Mouse (Mus musculus): Measurements from ENCODE around the gene Timd2. TPM values are rescaled to one million over a fixed set of nuclear protein-coding genes. Genes with fewer than 3 reads are reported as not detected.
"Not testable (repeated sequence)": the region's sequence is repeated elsewhere in the genome, so short reads cannot be mapped to it uniquely, and the experiment has no call there.

Timd2 gene
- polyA plus RNA-seq, 2 experiments: 31.1 to 39.3 TPM

DNA sequence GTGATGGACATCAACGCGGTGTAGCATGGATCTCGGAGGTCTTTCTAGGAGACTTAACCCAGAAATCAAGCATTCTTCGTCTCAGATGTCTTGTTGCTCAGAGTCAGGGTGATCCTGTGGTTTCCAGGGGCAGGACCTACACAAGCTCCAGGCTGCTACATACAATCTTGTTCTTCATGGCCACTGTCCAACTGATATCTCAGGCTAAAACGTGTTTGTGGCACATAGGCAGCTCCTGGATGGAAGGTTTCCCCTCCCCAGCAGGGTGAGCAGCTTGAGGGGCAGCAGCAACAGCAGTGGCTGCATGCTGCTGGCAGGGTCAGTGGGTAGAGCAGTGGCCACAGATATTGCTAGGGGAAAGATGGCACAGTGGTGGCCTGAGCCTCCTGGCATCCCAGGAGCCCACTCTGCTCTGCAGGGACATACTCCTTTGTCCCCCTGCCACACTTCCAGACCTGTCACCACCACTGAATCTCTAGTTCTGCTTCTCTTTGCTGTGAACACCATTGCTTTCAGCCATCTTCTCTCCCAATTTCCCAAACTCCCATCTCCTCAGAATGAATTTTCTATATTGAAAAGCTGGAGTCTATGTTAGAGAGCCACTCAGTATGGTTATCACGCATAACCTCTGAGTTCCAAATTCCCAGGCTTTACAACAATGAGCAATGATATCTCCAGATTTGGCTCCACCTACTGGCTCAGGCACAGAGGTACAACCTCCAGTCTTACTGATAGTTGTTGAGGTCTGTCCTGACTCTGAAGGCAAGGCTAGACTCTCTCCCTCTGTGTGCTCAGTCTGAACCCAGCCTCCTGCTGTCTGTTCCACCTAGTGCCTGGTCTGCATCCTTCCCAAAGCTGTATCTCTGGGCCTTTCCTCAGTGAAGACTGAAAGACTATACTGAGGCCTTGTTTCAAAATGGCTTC is 41.0 kb downstream of the Timd2 start:
- Histone ChIP-seq H3K4me1 (replicated peaks; ENCODE audit: control insufficient read depth in 2 of 2, insufficient read depth in 2 of 2, low read length in 1 of 2) (peaks cover 0 to 9% of the 10 kb centered on the region in 2 experiments; a peak in 3 of 4 replicates), H3K9ac (replicated peaks) (no peak overlapping the region), H3K27ac (no peak overlapping the region), H3K4me2 (ENCODE audit: low read depth) (no peak overlapping the region), H3K27me3 (ENCODE audit: control insufficient read depth, insufficient read depth, low read length) (no peaks in the 10 kb centered on the region), H3K9me3 (ENCODE audit: control insufficient read depth, low read length) (no peaks in the 10 kb centered on the region), H3K4me3 (ENCODE audit: insufficient read depth in 1 of 2, low read depth in 2 of 2, low read length in 2 of 2) (no peak overlapping the region), H3K36me3 (replicated peaks; ENCODE audit: control insufficient read depth, insufficient read depth, low read depth) (no peaks in the 10 kb centered on the region)
- ATAC-seq (ENCODE audit: insufficient read depth) (peak; percentile 16; the same call in 1 of the 2 replicates), DNase-seq (ENCODE audit: low read depth in 3 of 3, low spot score in 3 of 3) (peak in 1 of 3 experiments; percentile 3)
- 55% methylated on average over 6 of the region's 6 CpGs for WGBS (ENCODE audit: insufficient replicate concordance)
- TF ChIP-seq CTCF (IDR thresholded peaks at IDR 0.05; ENCODE audit: low read depth): peak; percentile 63
- TF ChIP-seq EP300 (IDR thresholded peaks at IDR 0.05; ENCODE audit: low read depth): no peak

DNA sequence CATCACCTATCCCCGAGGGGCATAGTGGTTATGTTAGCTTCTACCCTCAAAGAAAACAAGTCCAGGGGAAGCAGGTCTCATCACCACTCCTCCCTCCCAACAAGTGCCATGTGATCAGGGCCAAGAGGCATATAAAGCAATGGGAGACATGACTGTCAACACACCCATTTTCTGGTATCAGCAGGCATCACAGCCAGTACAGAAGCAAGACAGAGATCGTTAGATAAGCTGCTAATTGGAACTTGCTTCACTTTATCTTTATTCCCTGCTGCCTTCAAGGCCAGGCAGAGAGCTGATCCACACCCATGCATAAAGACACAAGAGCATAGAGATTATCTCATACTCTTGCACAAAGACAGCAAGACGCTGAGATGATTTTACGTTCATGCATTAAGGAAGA is 43.6 kb downstream of the Timd2 start:
- Histone ChIP-seq H3K4me3 (ENCODE audit: insufficient read depth in 1 of 2, low read depth in 2 of 2, low read length in 2 of 2) (no peak overlapping the region), H3K36me3 (replicated peaks; ENCODE audit: control insufficient read depth, insufficient read depth, low read depth) (no peaks in the 10 kb centered on the region), H3K27me3 (ENCODE audit: control insufficient read depth, insufficient read depth, low read length) (no peaks in the 10 kb centered on the region), H3K4me2 (ENCODE audit: low read depth) (no peak overlapping the region; the same call in 1 of the 2 replicates), H3K9me3 (ENCODE audit: control insufficient read depth, low read length) (no peaks in the 10 kb centered on the region), H3K9ac (replicated peaks) (no peak overlapping the region), H3K27ac (no peak overlapping the region), H3K4me1 (replicated peaks; ENCODE audit: control insufficient read depth in 2 of 2, insufficient read depth in 2 of 2, low read length in 1 of 2) (peaks cover 0 to 9% of the 10 kb centered on the region in 2 experiments; a peak in 3 of 4 replicates)
- peak; percentile 89 for ATAC-seq (ENCODE audit: insufficient read depth)
- 20% methylated on average over 4 of the region's 4 CpGs for WGBS (ENCODE audit: insufficient replicate concordance)
- peak in 2 of 3 experiments; percentile 5 to 11 for DNase-seq (ENCODE audit: low read depth in 3 of 3, low spot score in 3 of 3)
- TF ChIP-seq CTCF (IDR thresholded peaks at IDR 0.05; ENCODE audit: low read depth): no peak
- 0 out of 2 replicates have a peak, but pooled peaks have one; percentile 36 for TF ChIP-seq EP300 (IDR thresholded peaks at IDR 0.05; ENCODE audit: low read depth)

DNA sequence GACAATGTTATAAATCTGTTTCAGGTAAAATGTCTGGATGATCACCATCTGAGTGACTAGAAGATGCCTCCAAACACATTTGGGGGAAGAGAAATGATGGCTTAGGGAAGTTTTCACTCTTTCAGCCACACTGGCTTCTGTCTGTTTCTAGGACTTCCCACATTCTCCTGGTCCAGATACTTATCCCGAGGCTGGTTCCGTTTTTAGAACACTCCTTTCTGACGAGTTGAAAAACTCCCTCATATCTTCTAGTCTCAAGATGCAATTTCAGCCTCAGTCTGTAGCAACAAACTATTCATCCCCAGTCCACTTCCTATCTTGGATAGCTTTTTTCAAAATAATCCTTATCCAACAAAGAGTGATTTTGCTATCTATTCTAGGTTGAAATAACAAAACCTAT is 54.4 kb downstream of the Timd2 start:
- ATAC-seq (ENCODE audit: insufficient read depth): no peak
- TF ChIP-seq CTCF (IDR thresholded peaks at IDR 0.05; ENCODE audit: low read depth) (no peak), EP300 (IDR thresholded peaks at IDR 0.05; ENCODE audit: low read depth) (no peak)
- Histone ChIP-seq H3K36me3 (replicated peaks; ENCODE audit: control insufficient read depth, insufficient read depth, low read depth) (no peaks in the 10 kb centered on the region), H3K9ac (replicated peaks) (no peak overlapping the region), H3K27me3 (ENCODE audit: control insufficient read depth, insufficient read depth, low read length) (no peaks in the 10 kb centered on the region), H3K4me3 (ENCODE audit: insufficient read depth in 1 of 2, low read depth in 2 of 2, low read length in 2 of 2) (no peak overlapping the region), H3K27ac (no peak overlapping the region), H3K4me2 (ENCODE audit: low read depth) (no peak overlapping the region), H3K4me1 (replicated peaks; ENCODE audit: control insufficient read depth in 2 of 2, insufficient read depth in 2 of 2, low read length in 1 of 2) (no peaks in the 10 kb centered on the region), H3K9me3 (ENCODE audit: control insufficient read depth, low read length) (no peaks in the 10 kb centered on the region)
- no peak for DNase-seq (ENCODE audit: low read depth in 3 of 3, low spot score in 3 of 3)
- WGBS (ENCODE audit: insufficient replicate concordance): 54% methylated on average over 3 of the region's 3 CpGs

DNA sequence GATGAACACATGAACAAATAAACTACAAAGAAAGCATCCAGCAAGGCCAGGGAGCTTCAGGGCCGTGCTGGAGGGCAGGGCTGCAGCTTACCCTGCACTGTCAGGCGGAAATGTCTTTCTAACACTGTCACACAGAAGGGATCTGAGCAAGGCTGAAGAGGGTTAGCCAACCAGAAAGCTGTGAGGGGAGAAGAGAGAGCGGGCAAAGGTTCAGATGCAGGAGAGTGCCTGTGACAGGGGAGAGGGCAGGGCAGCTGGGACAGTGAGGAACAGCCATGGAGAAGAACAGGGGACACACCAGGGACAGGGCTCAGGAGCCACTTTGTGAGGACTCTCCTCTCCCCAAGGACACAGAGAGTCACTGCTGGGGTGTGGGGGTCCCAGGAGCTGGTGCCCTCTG is 57.2 kb downstream of the Timd2 start:
- H3K4me3 ChIP-seq (ENCODE audit: insufficient read depth in 1 of 2, low read depth in 2 of 2, low read length in 2 of 2); ATAC-seq (ENCODE audit: insufficient read depth); H3K9me3 ChIP-seq (ENCODE audit: control insufficient read depth, low read length); H3K4me1 ChIP-seq (replicated peaks; ENCODE audit: control insufficient read depth in 2 of 2, insufficient read depth in 2 of 2, low read length in 1 of 2); DNase-seq (ENCODE audit: low read depth in 3 of 3, low spot score in 3 of 3); H3K36me3 ChIP-seq (replicated peaks; ENCODE audit: control insufficient read depth, insufficient read depth, low read depth); H3K9ac ChIP-seq (replicated peaks); H3K27ac ChIP-seq; H3K4me2 ChIP-seq (ENCODE audit: low read depth); H3K27me3 ChIP-seq (ENCODE audit: control insufficient read depth, insufficient read depth, low read length): not testable (repeated sequence)
- 38% methylated on average over 3 of the region's 3 CpGs for whole genome bisulfite sequencing (ENCODE audit: insufficient replicate concordance)

DNA sequence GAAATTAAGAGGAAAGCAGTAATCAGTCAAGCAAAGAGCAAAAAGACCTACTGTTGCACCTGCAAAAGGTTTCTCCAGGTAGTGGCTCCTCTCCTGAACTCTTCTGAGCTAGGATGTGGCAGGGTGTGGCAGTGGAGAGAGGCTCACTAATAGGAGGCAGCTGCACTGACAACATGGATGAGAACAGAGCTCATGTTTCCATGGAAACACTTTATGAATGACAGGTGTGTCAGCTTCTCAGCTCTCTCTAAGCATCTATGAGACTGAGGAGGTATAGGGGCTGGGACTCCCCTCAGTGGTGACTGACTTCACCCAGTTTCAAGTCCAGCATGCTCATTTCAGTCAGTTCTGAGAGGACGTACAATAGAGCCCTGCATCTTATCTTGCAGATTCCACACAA is 62.0 kb downstream of the Timd2 start:
- H3K4me1 ChIP-seq (replicated peaks; ENCODE audit: control insufficient read depth in 2 of 2, insufficient read depth in 2 of 2, low read length in 1 of 2): no peaks in the 10 kb centered on the region
- H3K27ac ChIP-seq: no peak overlapping the region
- WGBS (ENCODE audit: insufficient replicate concordance): 44% methylated on average over 1 of the region's 1 CpGs
- H3K4me2 ChIP-seq (ENCODE audit: low read depth): no peak overlapping the region
- H3K4me3 ChIP-seq (ENCODE audit: insufficient read depth in 1 of 2, low read depth in 2 of 2, low read length in 2 of 2): no peak overlapping the region
- H3K36me3 ChIP-seq (replicated peaks; ENCODE audit: control insufficient read depth, insufficient read depth, low read depth): no peaks in the 10 kb centered on the region
- no peak overlapping the region for H3K9ac ChIP-seq (replicated peaks)
- H3K27me3 ChIP-seq (ENCODE audit: control insufficient read depth, insufficient read depth, low read length): no peaks in the 10 kb centered on the region
- TF ChIP-seq EP300 (IDR thresholded peaks at IDR 0.05; ENCODE audit: low read depth) (no peak), CTCF (IDR thresholded peaks at IDR 0.05; ENCODE audit: low read depth) (no peak)
- no peak for DNase-seq (ENCODE audit: low read depth in 3 of 3, low spot score in 3 of 3)
- ATAC-seq (ENCODE audit: insufficient read depth): no peak
- no peaks in the 10 kb centered on the region for H3K9me3 ChIP-seq (ENCODE audit: control insufficient read depth, low read length)

Measured in liver, embryonic 14.5 days (tissue).